Mouse (Mus musculus) liver, embryonic 14.5 days (tissue): ENCODE data around the gene Ppm1n.

Experiments
- CTCF ChIP-seq: IDR thresholded peaks from 2 replicates; pipeline ENCODE4 v1.5.1; 2016; ENCODE audit warnings: antibody characterized with exemption, low read depth, control low read depth
- EP300 ChIP-seq: IDR thresholded peaks from 2 replicates; pipeline ENCODE4 v1.6.1; 2016; ENCODE audit warnings: antibody characterized with exemption, low read depth

DNA sequence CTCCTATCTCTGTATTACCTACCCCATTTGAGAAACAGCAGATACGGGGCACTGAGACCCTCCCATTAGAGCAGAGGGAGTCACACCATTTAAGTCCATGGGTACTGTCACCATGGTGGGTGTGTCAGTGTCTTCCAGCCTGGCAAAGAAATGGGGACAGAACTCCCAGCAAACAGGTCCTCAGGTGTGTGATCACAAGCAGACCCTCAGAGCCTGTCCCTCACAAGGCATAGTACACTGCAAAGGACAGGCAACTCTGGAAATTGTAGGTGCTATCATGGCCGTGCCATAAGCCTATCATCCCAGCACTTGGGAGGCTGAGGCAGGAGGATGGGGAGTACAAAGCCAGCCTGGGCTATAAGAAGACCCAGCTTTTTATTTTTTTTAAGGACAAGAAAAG lies 38.3 kb upstream of the Ppm1n start:
- TF ChIP-seq EP300: no peak
- no peak for TF ChIP-seq CTCF
